Mouse (Mus musculus): ENCODE results near the gene Sycp2. TPM values are rescaled to one million over a fixed set of nuclear protein-coding genes. Genes with fewer than 3 reads are reported as not detected.
"Not testable (repeated sequence)": the region's sequence is repeated elsewhere in the genome, so short reads cannot be mapped to it uniquely, and the experiment has no call there.

Sycp2 gene
- polyA plus RNA-seq, 1 experiment from 2014 or later = 0.22 TPM

GRCm38 (mm10) chr2:178410286-178410685, 2.8 kb upstream of the Sycp2 start:
- Histone ChIP-seq H3K4me3 (ENCODE audit: low read depth, low read length) (no peak overlapping the region), H3K27me3 (ENCODE audit: control insufficient read depth, insufficient read depth, low read length) (no peaks in the 10 kb centered on the region), H3K4me2 (replicated peaks; ENCODE audit: low read depth, low read length) (no peak overlapping the region), H3K36me3 (ENCODE audit: control insufficient read depth, insufficient read depth, low read length) (no peaks in the 10 kb centered on the region), H3K4me1 (ENCODE audit: control insufficient read depth, insufficient read depth, low read length) (peaks cover 20% of the 10 kb centered on the region), H3K27ac (ENCODE audit: low read length) (no peak overlapping the region), H3K9ac (replicated peaks; ENCODE audit: low read depth, low read length) (no peak overlapping the region), H3K9me3 (ENCODE audit: control insufficient read depth, low read depth, low read length) (peaks cover 7% of the 10 kb centered on the region; the same call in 1 of the 2 replicates)
- WGBS = 69% methylated on average over 6 of the region's 6 CpGs
- no peak for ATAC-seq (ENCODE audit: insufficient number of reproducible peaks, insufficient read depth, low FRiP score, low read depth)

DNA sequence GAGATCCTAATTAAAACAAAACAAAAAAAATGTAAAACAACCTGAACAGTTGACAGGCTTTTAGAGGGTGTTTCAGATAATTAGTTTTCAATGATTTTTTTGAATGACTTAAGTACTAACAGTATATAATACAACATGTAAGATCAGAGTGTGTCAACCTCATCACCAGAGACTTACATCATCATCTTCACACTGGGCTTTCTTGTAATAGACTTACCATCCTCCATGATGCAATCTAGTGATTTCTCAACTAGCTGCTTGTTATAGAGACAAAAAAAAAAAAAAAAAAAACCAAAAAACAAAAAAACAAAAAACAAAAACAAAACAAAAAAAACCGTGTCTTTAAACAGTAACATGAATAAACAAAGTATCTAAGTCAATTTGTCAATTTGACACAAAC, 1.5 kb upstream of the Sycp2 start:
- Histone ChIP-seq H3K36me3 (ENCODE audit: control insufficient read depth, insufficient read depth, low read length) (no peaks in the 10 kb centered on the region), H3K4me2 (replicated peaks; ENCODE audit: low read depth, low read length) (no peak overlapping the region), H3K27me3 (ENCODE audit: control insufficient read depth, insufficient read depth, low read length) (no peaks in the 10 kb centered on the region), H3K9me3 (ENCODE audit: control insufficient read depth, low read depth, low read length) (peaks cover 7% of the 10 kb centered on the region; the same call in 1 of the 2 replicates), H3K4me3 (ENCODE audit: low read depth, low read length) (no peak overlapping the region), H3K27ac (ENCODE audit: low read length) (no peak overlapping the region), H3K4me1 (ENCODE audit: control insufficient read depth, insufficient read depth, low read length) (peaks cover 20% of the 10 kb centered on the region), H3K9ac (replicated peaks; ENCODE audit: low read depth, low read length) (no peak overlapping the region)
- no peak for ATAC-seq (ENCODE audit: insufficient number of reproducible peaks, insufficient read depth, low FRiP score, low read depth)
- WGBS = 20% methylated on average over 1 of the region's 1 CpGs

DNA sequence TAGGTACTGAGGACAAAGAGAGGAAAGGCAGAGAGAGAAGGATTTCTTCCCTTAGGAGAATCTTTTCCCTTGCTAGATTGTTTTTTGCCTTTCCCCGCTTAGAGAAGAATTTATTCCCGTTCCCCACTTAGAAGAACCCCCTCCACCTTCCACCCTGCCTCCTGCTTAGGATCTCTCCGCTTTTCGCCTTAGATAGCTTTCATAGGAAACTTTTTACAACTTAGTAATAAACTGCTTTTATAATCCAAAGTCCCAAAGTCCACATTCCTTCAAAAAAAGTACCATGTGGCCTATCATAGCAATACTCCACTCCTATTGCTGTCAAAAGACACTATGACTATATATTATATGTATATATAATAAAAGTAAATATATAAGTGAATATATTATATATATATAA, 64.9 kb downstream of the Sycp2 start:
- 67% methylated on average over 4 of the region's 4 CpGs for WGBS
- H3K9ac ChIP-seq (replicated peaks; ENCODE audit: low read depth, low read length) = no peak overlapping the region
- no peaks in the 10 kb centered on the region for H3K36me3 ChIP-seq (ENCODE audit: control insufficient read depth, insufficient read depth, low read length)
- no peaks in the 10 kb centered on the region for H3K9me3 ChIP-seq (ENCODE audit: control insufficient read depth, low read depth, low read length)
- H3K27ac ChIP-seq (ENCODE audit: low read length) = no peak overlapping the region
- no peak for ATAC-seq (ENCODE audit: insufficient number of reproducible peaks, insufficient read depth, low FRiP score, low read depth)
- no peak overlapping the region for H3K4me2 ChIP-seq (replicated peaks; ENCODE audit: low read depth, low read length)
- no peaks in the 10 kb centered on the region for H3K4me1 ChIP-seq (ENCODE audit: control insufficient read depth, insufficient read depth, low read length)
- H3K27me3 ChIP-seq (ENCODE audit: control insufficient read depth, insufficient read depth, low read length) = no peaks in the 10 kb centered on the region
- H3K4me3 ChIP-seq (ENCODE audit: low read depth, low read length) = no peak overlapping the region

DNA sequence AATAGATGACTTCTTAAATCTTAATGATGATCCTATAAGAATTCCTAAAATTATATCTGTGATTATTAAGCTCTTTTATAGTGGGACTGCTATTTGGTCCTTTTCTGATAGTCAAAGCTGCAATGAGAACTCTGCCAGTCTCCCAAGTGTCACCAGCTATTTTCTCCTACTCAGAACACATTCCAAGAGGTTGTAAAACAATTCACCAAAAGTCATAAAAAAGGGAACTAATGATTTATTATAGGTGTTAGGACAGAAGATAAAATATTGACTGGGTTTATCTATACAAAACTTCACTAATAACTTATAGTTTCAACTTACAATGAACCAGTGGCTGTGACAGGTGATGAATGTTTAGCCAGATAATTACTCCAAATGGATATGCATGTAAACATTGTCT, 65.4 kb downstream of the Sycp2 start:
- not testable (repeated sequence) for H3K4me1 ChIP-seq (ENCODE audit: control insufficient read depth, insufficient read depth, low read length); ATAC-seq (ENCODE audit: insufficient number of reproducible peaks, insufficient read depth, low FRiP score, low read depth); H3K9ac ChIP-seq (replicated peaks; ENCODE audit: low read depth, low read length); H3K36me3 ChIP-seq (ENCODE audit: control insufficient read depth, insufficient read depth, low read length); H3K9me3 ChIP-seq (ENCODE audit: control insufficient read depth, low read depth, low read length); H3K4me3 ChIP-seq (ENCODE audit: low read depth, low read length); H3K27me3 ChIP-seq (ENCODE audit: control insufficient read depth, insufficient read depth, low read length); H3K4me2 ChIP-seq (replicated peaks; ENCODE audit: low read depth, low read length); H3K27ac ChIP-seq (ENCODE audit: low read length)

DNA sequence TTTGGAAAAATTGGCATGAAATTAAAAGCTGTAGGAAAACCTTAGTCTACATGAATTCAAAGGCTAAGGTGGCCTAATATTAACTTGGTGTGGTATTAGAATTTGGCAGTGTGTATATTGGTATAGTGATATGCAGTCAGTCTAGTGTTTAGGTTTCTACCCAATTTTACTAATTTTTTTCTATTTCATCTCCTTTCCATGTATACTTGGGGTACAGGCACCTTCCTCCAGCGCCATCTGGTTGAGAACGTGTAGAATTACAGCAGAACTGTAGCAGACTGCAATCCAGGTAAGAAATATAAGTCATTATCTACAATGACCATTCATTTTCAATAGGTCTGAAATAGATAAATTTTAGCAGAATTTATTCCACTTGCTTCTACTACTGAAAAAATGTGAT, 68.4 kb downstream of the Sycp2 start:
- Histone ChIP-seq H3K4me3 (ENCODE audit: low read depth, low read length) (no peak overlapping the region), H3K4me1 (ENCODE audit: control insufficient read depth, insufficient read depth, low read length) (no peaks in the 10 kb centered on the region), H3K9me3 (ENCODE audit: control insufficient read depth, low read depth, low read length) (no peaks in the 10 kb centered on the region), H3K9ac (replicated peaks; ENCODE audit: low read depth, low read length) (no peak overlapping the region), H3K27me3 (ENCODE audit: control insufficient read depth, insufficient read depth, low read length) (no peaks in the 10 kb centered on the region), H3K27ac (ENCODE audit: low read length) (no peak overlapping the region), H3K36me3 (ENCODE audit: control insufficient read depth, insufficient read depth, low read length) (no peaks in the 10 kb centered on the region), H3K4me2 (replicated peaks; ENCODE audit: low read depth, low read length) (no peak overlapping the region)
- no peak for ATAC-seq (ENCODE audit: insufficient number of reproducible peaks, insufficient read depth, low FRiP score, low read depth)
- WGBS = 0% methylated on average over 2 of the region's 2 CpGs

GRCm38 (mm10) chr2:178337878-178338277, 69.6 kb downstream of the Sycp2 start:
- H3K4me1 ChIP-seq (ENCODE audit: control insufficient read depth, insufficient read depth, low read length) = no peaks in the 10 kb centered on the region
- no peak overlapping the region for H3K4me3 ChIP-seq (ENCODE audit: low read depth, low read length)
- H3K9me3 ChIP-seq (ENCODE audit: control insufficient read depth, low read depth, low read length) = no peaks in the 10 kb centered on the region
- H3K36me3 ChIP-seq (ENCODE audit: control insufficient read depth, insufficient read depth, low read length) = no peaks in the 10 kb centered on the region
- H3K4me2 ChIP-seq (replicated peaks; ENCODE audit: low read depth, low read length) = no peak overlapping the region
- H3K27ac ChIP-seq (ENCODE audit: low read length) = no peak overlapping the region
- no peak overlapping the region for H3K9ac ChIP-seq (replicated peaks; ENCODE audit: low read depth, low read length)
- no peak for ATAC-seq (ENCODE audit: insufficient number of reproducible peaks, insufficient read depth, low FRiP score, low read depth)
- no peaks in the 10 kb centered on the region for H3K27me3 ChIP-seq (ENCODE audit: control insufficient read depth, insufficient read depth, low read length)
- WGBS = 34% methylated on average over 1 of the region's 1 CpGs

DNA sequence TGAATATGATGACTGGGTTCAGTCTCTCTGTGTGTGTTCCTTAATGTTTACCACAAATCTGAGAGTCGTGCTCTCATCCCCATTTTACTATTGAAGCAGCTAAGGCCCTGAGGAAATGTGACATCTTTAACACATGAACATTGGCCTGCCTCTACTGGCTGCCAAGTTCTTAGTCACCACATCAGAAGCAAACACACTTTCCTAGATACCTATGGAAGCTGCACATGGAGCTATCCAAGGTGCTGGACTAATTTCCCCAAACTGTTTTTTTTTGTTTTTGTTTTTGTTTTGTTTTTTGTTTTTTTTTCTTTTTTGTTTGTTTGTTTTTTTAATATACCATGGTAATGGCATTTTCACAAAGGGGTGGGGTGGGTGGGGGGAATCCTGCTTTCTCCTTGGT, 77.5 kb downstream of the Sycp2 start:
- 58% methylated on average over 1 of the region's 1 CpGs for WGBS
- H3K9ac ChIP-seq (replicated peaks; ENCODE audit: low read depth, low read length) = no peak overlapping the region
- peaks cover 8% of the 10 kb centered on the region; the same call in 1 of the 2 replicates for H3K4me1 ChIP-seq (ENCODE audit: control insufficient read depth, insufficient read depth, low read length)
- H3K36me3 ChIP-seq (ENCODE audit: control insufficient read depth, insufficient read depth, low read length) = no peaks in the 10 kb centered on the region
- no peak overlapping the region for H3K4me2 ChIP-seq (replicated peaks; ENCODE audit: low read depth, low read length)
- no peak overlapping the region for H3K27ac ChIP-seq (ENCODE audit: low read length)
- no peak for ATAC-seq (ENCODE audit: insufficient number of reproducible peaks, insufficient read depth, low FRiP score, low read depth)
- no peaks in the 10 kb centered on the region for H3K27me3 ChIP-seq (ENCODE audit: control insufficient read depth, insufficient read depth, low read length)
- H3K4me3 ChIP-seq (ENCODE audit: low read depth, low read length) = no peak overlapping the region
- H3K9me3 ChIP-seq (ENCODE audit: control insufficient read depth, low read depth, low read length) = no peaks in the 10 kb centered on the region

- Histone ChIP-seq H3K9ac (replicated peaks; ENCODE audit: low read depth, low read length) (no peak overlapping the region), H3K36me3 (ENCODE audit: control insufficient read depth, insufficient read depth, low read length) (no peaks in the 10 kb centered on the region), H3K4me2 (replicated peaks; ENCODE audit: low read depth, low read length) (no peak overlapping the region), H3K4me3 (ENCODE audit: low read depth, low read length) (no peak overlapping the region), H3K27ac (ENCODE audit: low read length) (no peak overlapping the region), H3K4me1 (ENCODE audit: control insufficient read depth, insufficient read depth, low read length) (peaks cover 8% of the 10 kb centered on the region; the same call in 1 of the 2 replicates), H3K9me3 (ENCODE audit: control insufficient read depth, low read depth, low read length) (no peaks in the 10 kb centered on the region), H3K27me3 (ENCODE audit: control insufficient read depth, insufficient read depth, low read length) (no peaks in the 10 kb centered on the region)
- WGBS = 79% methylated on average over 5 of the region's 5 CpGs
- no peak for ATAC-seq (ENCODE audit: insufficient number of reproducible peaks, insufficient read depth, low FRiP score, low read depth)
Observed at GRCm38 (mm10) chr2:178329551-178329950, 77.9 kb downstream of the Sycp2 start.

DNA sequence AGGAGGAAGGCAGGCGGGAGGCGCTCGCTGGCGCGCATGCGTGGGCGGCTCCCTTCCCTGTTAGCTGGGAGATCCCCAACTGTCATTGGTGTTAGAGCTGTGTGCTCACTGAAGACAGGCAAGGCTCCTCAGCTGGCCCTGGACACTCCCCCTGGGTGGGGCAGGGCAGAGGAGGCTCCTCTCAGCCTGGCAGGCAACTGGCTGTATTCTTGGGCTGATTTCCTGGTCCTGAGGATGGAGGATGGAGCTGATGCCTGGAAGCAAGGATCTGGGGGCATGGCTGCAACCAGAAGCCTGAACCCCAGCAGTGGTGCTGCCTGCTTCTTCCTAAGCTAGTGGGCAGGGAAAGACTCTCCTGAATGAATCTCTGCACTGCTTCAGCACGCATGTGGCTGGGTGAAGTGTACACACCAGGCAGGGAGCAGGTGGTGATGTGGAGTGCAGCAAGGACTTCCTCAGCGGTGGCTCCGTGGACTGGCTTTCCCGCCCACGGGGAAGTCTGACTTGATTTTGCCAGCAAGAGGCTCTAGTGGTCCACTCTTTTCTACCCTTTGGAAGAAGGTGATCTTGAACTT, 79.9 kb downstream of the Sycp2 start:
- no peaks in the 10 kb centered on the region for H3K36me3 ChIP-seq (ENCODE audit: control insufficient read depth, insufficient read depth, low read length)
- 9% methylated on average over 12 of the region's 12 CpGs for WGBS
- peak; percentile 58; the same call in 1 of the 2 replicates for ATAC-seq (ENCODE audit: insufficient number of reproducible peaks, insufficient read depth, low FRiP score, low read depth)
- H3K9me3 ChIP-seq (ENCODE audit: control insufficient read depth, low read depth, low read length) = no peaks in the 10 kb centered on the region
- H3K4me3 ChIP-seq (ENCODE audit: low read depth, low read length) = no peak overlapping the region
- peaks cover 8% of the 10 kb centered on the region; the same call in 1 of the 2 replicates for H3K4me1 ChIP-seq (ENCODE audit: control insufficient read depth, insufficient read depth, low read length)
- no peak overlapping the region for H3K9ac ChIP-seq (replicated peaks; ENCODE audit: low read depth, low read length)
- 0 out of 2 replicates have a peak overlapping the region, but pooled peaks have one; percentile 18 for H3K4me2 ChIP-seq (replicated peaks; ENCODE audit: low read depth, low read length)
- no peak overlapping the region for H3K27ac ChIP-seq (ENCODE audit: low read length)
- H3K27me3 ChIP-seq (ENCODE audit: control insufficient read depth, insufficient read depth, low read length) = no peaks in the 10 kb centered on the region
